Mouse (Mus musculus) intestine, postnatal 0 days (tissue): ENCODE measurements at regions not wholly inside any gene's neighbourhood (a gene's known extent, or its start where the extent isn't known, plus 50 kb on each side); places are given as distances from the start of the nearest gene placed in this dataset.

Experiments used
- ATAC-seq: fragments of 200-750 bp; cut with Nextera tagmentation; 2 replicates; pipeline ENCODE4 v1.8.0; 2017; ENCODE audit warnings: mild to moderate bottlenecking, moderate TSS enrichment, moderate library complexity
- H3K27ac ChIP-seq: fragments of 300-500 bp; sonication (generic); 2 replicates; pipeline ENCODE4 v1.5.1; 2014; ENCODE audit warnings: mild to moderate bottlenecking, low read depth, low read length, moderate library complexity
- H3K27me3 ChIP-seq: fragments of 300-500 bp; sonication (generic); replicated peaks from 2 replicates; pipeline ENCODE4 v1.6.1; 2014; ENCODE audit warnings: low read length, mixed read lengths; ENCODE audit not compliant: control insufficient read depth, insufficient read depth
- H3K36me3 ChIP-seq: fragments of 300-500 bp; sonication (generic); 2 replicates; pipeline ENCODE4 v1.6.1; 2014; ENCODE audit warnings: mild to moderate bottlenecking, moderate library complexity; ENCODE audit not compliant: control insufficient read depth, insufficient read depth
- H3K4me1 ChIP-seq: fragments of 300-500 bp; sonication (generic); replicated peaks from 2 replicates; pipeline ENCODE4 v1.6.1; 2014; ENCODE audit warnings: antibody characterized with exemption, low read length, mixed read lengths; ENCODE audit not compliant: control insufficient read depth, insufficient read depth
- H3K4me2 ChIP-seq: fragments of 300-500 bp; sonication (generic); replicated peaks from 2 replicates; pipeline ENCODE4 v1.6.1; 2014; ENCODE audit warnings: low read depth, mild to moderate bottlenecking, moderate library complexity
- H3K4me3 ChIP-seq: fragments of 300-500 bp; sonication (generic); 2 replicates; pipeline ENCODE4 v1.5.1; 2014; ENCODE audit warnings: low read depth, low read length
- H3K9ac ChIP-seq: fragments of 300-500 bp; sonication (generic); 2 replicates; pipeline ENCODE4 v1.6.1; 2014; ENCODE audit warnings: mild to moderate bottlenecking, low read depth, low read length
- H3K9me3 ChIP-seq: fragments of 300-500 bp; sonication (generic); 2 replicates; pipeline ENCODE4 v1.6.1; 2016; ENCODE audit warnings: mixed run types; ENCODE audit not compliant: control insufficient read depth
- CTCF ChIP-seq: sonication (generic); IDR thresholded peaks from 2 replicates; pipeline ENCODE4 v1.5.1; 2016; ENCODE audit warnings: low read depth, mild to moderate bottlenecking, control low read depth, antibody characterized with exemption, moderate library complexity
- WGBS: fragments of 180-500 bp; shearing (Covaris S2); extraction: QIAGEN DNeasy Blood & Tissue Kit; methylation state at CpG from one replicate; pipeline ENCODE4 v1.1.7; 2014; 5-methylcytosine and 5-hydroxymethylcytosine counted together

DNA sequence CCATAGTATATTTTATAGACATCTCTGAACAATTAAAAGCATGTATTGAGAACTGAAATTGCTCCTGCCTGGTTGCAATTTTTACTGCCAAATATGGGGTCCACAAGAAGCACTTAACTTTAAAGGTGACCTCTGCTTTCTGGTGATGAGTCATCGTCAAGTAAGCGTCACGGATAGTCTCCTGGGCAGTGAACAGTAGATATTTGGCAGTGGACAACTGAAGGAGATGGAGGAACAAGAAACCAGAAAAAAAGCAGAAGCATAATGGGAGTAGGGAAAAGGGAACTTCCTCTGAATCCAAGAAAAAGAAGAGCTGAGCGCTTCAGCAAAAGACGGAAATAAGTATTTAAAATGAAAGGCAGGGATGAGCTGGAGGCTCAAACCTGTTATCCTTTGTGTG, 199.3 kb downstream of the Sox4 start:
- Histone ChIP-seq H3K27ac (no peak overlapping the region), H3K27me3 (no peaks in the 10 kb centered on the region), H3K36me3 (no peaks in the 10 kb centered on the region), H3K9ac (no peak overlapping the region), H3K9me3 (no peaks in the 10 kb centered on the region), H3K4me1 (peaks cover 3% of the 10 kb centered on the region; the same call in 1 of the 2 replicates), H3K4me3 (no peak overlapping the region), H3K4me2 (no peak overlapping the region)
- no peak for ATAC-seq
- WGBS: 61% methylated on average over 5 of the region's 5 CpGs
- no peak for TF ChIP-seq CTCF

DNA sequence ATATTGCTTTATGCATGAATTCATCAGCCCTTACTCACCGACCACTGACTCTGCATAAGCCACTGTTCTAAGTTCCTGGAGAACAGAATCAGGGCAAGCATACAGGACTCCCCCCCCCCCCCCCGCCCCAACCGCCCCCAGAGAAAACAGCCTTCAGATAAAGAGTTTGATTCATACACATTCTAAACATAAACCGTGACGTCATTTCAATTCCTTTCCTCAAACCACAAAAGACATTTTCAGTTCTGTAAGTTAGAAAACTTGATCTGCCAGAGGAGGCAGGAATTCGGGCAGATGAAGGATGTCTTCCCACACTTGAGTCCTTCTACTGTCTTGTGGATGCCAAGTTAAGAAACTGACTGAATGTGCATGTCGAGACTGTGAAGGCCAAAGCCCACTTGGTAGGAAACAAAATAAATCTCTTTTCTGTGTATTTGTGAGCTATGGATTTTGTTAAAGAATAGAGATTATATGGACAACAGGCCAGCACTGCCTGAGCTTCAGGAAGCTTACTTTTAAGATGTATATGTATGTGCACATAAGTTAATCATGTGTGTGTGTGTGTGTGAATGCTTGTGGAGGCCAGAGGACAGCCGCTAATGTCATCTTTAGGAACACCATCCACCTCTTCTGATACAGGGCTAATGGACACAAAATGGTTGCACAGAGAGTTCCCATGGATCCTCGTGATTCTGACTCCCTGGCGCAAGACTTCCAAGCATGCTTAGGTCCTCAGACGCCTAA, 202.4 kb downstream of the Sox4 start:
- Histone ChIP-seq H3K9me3 (no peaks in the 10 kb centered on the region), H3K27me3 (no peaks in the 10 kb centered on the region), H3K27ac (no peak overlapping the region), H3K4me2 (no peak overlapping the region), H3K9ac (no peak overlapping the region), H3K4me1 (no peaks in the 10 kb centered on the region), H3K4me3 (no peak overlapping the region), H3K36me3 (no peaks in the 10 kb centered on the region)
- ATAC-seq: no peak
- WGBS: 74% methylated on average over 11 of the region's 11 CpGs
- no peak for TF ChIP-seq CTCF

DNA sequence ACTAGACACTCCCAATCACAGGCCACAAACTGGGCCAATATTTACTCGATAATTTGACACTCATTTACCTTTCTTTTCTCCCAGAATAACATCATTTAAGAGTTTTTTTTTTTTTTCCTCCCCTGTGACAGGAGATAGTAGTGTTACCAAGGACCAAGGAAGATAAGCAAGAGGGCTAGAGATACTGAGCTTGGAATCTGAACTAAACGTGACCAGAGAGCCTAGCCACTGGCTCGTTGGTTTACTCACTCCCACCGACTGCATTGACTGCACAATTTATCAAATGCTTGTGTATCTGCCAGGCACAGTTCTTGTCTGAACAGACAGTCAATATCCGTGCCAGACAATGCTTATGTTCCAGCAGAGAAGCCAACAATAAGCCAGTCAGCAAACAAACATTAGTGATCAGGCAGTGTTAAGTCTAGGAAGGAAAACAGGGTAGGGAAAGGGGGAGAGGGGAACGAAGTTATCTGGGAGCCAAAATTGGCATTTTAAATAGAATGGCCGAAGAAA, 213.3 kb downstream of the Sox4 start:
- 21% methylated on average over 7 of the region's 7 CpGs for WGBS
- Histone ChIP-seq H3K4me1 (0 out of 2 replicates have a peak, but pooled peaks cover 2% of the 10 kb centered on the region), H3K4me3 (no peak overlapping the region), H3K4me2 (no peak overlapping the region), H3K9me3 (no peaks in the 10 kb centered on the region), H3K9ac (no peak overlapping the region), H3K27ac (no peak overlapping the region), H3K27me3 (no peaks in the 10 kb centered on the region), H3K36me3 (no peaks in the 10 kb centered on the region)
- no peak for TF ChIP-seq CTCF
- ATAC-seq: no peak

DNA sequence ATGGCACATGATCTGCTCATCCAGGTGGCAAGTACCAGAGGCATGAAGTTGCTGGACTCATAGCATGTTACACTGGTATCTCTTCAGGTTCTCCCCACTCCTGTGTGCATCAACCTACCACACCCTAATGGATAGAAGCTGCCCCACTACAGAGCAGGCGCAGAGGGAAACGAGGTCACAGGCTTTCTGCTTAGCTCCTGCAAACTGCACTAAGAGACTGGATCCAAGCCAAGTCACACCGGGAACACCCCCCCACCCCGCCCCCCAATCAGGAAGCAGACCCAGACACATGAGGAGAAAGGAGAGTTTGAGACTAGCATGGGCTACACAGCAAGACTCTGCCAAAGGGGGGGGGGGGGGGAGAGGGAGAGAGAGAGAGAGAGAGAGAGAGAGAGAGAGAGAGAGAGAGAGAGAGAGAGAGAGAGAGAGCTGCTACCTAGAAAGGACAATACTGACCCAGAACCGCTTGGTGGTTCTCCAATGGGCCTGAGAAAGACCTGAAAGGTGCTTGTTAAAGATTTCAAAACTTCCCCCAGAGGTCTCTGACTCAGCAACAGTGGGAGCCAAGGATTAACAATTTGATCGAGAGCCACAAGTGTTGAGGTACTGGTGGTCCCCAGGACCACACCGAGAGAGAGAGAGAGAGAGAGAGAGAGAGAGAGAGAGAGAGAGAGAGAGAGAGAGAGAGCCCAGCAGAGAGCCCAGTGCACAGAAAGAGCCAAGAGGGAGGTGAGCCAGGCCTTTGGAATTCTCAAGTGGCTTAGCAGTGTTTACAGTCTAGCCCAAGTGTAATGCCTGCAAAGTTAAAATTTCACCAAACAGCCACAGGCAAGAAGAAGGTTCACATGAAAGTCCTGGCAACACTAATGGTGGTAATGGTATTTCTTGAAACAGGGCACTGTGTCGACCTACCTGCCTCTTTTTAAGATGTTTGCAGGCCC, 215.1 kb downstream of the Sox4 start:
- Histone ChIP-seq H3K36me3 (no peaks in the 10 kb centered on the region), H3K27ac (no peak overlapping the region), H3K4me2 (no peak overlapping the region), H3K4me3 (no peak overlapping the region), H3K9me3 (no peaks in the 10 kb centered on the region), H3K27me3 (no peaks in the 10 kb centered on the region), H3K9ac (no peak overlapping the region), H3K4me1 (0 out of 2 replicates have a peak, but pooled peaks cover 2% of the 10 kb centered on the region)
- TF ChIP-seq CTCF: no peak
- WGBS: 34% methylated on average over 8 of the region's 8 CpGs
- no peak for ATAC-seq

DNA sequence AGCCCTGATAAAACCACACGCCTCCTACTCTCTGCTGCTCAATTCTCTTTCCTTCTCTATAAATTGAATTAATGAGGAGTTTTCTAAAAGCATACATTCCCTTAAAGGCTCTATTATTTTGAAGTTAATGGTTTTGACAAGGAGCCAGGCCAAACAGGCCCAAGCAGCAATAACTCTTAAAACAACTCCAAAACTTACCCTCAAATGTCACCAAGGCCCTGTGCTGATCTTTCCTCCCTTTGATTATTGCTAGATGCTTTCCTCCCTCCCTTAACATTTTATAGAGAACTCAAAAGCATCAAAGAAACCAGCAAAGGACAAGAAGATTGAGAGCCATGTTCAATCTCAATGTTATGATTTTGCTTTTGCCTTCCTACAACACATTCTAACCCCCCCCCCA, 221.0 kb downstream of the Sox4 start:
- H3K36me3 ChIP-seq: no peaks in the 10 kb centered on the region
- no peaks in the 10 kb centered on the region for H3K4me1 ChIP-seq
- H3K9me3 ChIP-seq: no peaks in the 10 kb centered on the region
- no peak overlapping the region for H3K9ac ChIP-seq
- TF ChIP-seq CTCF: no peak
- H3K4me3 ChIP-seq: no peak overlapping the region
- 80% methylated on average over 1 of the region's 1 CpGs for WGBS
- no peak overlapping the region for H3K27ac ChIP-seq
- no peak overlapping the region for H3K4me2 ChIP-seq
- no peaks in the 10 kb centered on the region for H3K27me3 ChIP-seq
- ATAC-seq: no peak

DNA sequence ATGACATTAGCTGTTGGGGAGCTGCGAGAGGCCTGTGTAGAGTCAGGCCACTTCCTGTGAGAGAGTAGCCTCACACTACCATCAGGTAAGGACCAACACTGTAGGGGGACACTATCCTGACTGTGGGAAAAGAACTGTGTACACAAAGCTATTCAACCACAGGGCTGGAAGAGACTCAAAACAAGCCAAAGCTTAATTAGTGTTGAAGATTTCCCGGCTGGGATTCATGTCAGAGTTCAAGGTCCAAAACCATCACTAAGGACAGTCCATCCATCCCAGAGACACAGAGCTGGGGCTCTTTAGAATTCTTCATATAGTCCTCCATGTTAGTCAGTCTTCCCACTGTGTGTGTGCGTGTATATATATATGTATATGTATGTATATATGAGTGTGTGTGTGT, 221.5 kb downstream of the Sox4 start:
- Histone ChIP-seq H3K36me3 (no peaks in the 10 kb centered on the region), H3K4me1 (no peaks in the 10 kb centered on the region), H3K4me2 (no peak overlapping the region), H3K27me3 (no peaks in the 10 kb centered on the region), H3K9ac (no peak overlapping the region), H3K27ac (no peak overlapping the region), H3K4me3 (no peak overlapping the region), H3K9me3 (no peaks in the 10 kb centered on the region)
- TF ChIP-seq CTCF: no peak
- WGBS: 80% methylated on average over 3 of the region's 3 CpGs
- no peak for ATAC-seq
